Mouse (Mus musculus): ENCODE results near the gene 1700010I14Rik.
A peak's percentile ranks its signal among the peaks of the same experiment; 100 is the strongest.

Gene 1700010I14Rik

GRCm38 (mm10) chr17:8988119-8988807 is at the start of gene 1700010I14Rik:
TSS of gene 1700010I14Rik (plus strand) at chr17:8988333.
- peak; percentile 64 for DNase-seq (ENCODE audit: low read depth, low spot score)

GRCm38 (mm10) chr17:8951588-8951987 is 36.5 kb upstream of the 1700010I14Rik start:
- no peak for DNase-seq (ENCODE audit: low read depth, low spot score)

- no peak for DNase-seq (ENCODE audit: low read depth, low spot score)
Observed at GRCm38 (mm10) chr17:8952951-8953350, 35.2 kb upstream of the 1700010I14Rik start.

- no peak for DNase-seq (ENCODE audit: low read depth, low spot score)
Observed at GRCm38 (mm10) chr17:8958125-8958524, 30.0 kb upstream of the 1700010I14Rik start.

- DNase-seq (ENCODE audit: low read depth, low spot score), result no peak
Observed at GRCm38 (mm10) chr17:8960386-8960785, 27.7 kb upstream of the 1700010I14Rik start.

GRCm38 (mm10) chr17:8961097-8961496 is 27.0 kb upstream of the 1700010I14Rik start:
- DNase-seq (ENCODE audit: low read depth, low spot score), result no peak

GRCm38 (mm10) chr17:8961644-8962043 is 26.5 kb upstream of the 1700010I14Rik start:
- no peak for DNase-seq (ENCODE audit: low read depth, low spot score)

GRCm38 (mm10) chr17:8965177-8965576 is 23.0 kb upstream of the 1700010I14Rik start:
- DNase-seq (ENCODE audit: low read depth, low spot score), result peak; percentile 22

GRCm38 (mm10) chr17:8972152-8972854 is 15.8 kb upstream of the 1700010I14Rik start:
- DNase-seq (ENCODE audit: low read depth, low spot score), result no peak

- DNase-seq (ENCODE audit: low read depth, low spot score), result no peak
Observed at GRCm38 (mm10) chr17:8973331-8973730, 14.8 kb upstream of the 1700010I14Rik start.

GRCm38 (mm10) chr17:8974423-8974822 is 13.7 kb upstream of the 1700010I14Rik start:
- no peak for DNase-seq (ENCODE audit: low read depth, low spot score)

GRCm38 (mm10) chr17:8974823-8975397 is 13.2 kb upstream of the 1700010I14Rik start:
- no peak for DNase-seq (ENCODE audit: low read depth, low spot score)

GRCm38 (mm10) chr17:8976745-8977144 is 11.4 kb upstream of the 1700010I14Rik start:
- no peak for DNase-seq (ENCODE audit: low read depth, low spot score)

- DNase-seq (ENCODE audit: low read depth, low spot score), result no peak
Observed at GRCm38 (mm10) chr17:8977271-8977670, 10.9 kb upstream of the 1700010I14Rik start.

- DNase-seq (ENCODE audit: low read depth, low spot score), result no peak
Observed at GRCm38 (mm10) chr17:8983576-8983975, 4.6 kb upstream of the 1700010I14Rik start.

GRCm38 (mm10) chr17:8985714-8986113 is 2.4 kb upstream of the 1700010I14Rik start:
- DNase-seq (ENCODE audit: low read depth, low spot score), result no peak

- DNase-seq (ENCODE audit: low read depth, low spot score), result no peak
Observed at GRCm38 (mm10) chr17:8986551-8986950, 1.6 kb upstream of the 1700010I14Rik start.

- DNase-seq (ENCODE audit: low read depth, low spot score), result no peak
Observed at GRCm38 (mm10) chr17:8987369-8987768, 764 bp upstream of the 1700010I14Rik start.

GRCm38 (mm10) chr17:8991160-8991559 is 3.0 kb downstream of the 1700010I14Rik start:
- DNase-seq (ENCODE audit: low read depth, low spot score), result no peak

GRCm38 (mm10) chr17:8995344-8995743 is 7.2 kb downstream of the 1700010I14Rik start:
- DNase-seq (ENCODE audit: low read depth, low spot score), result no peak

- DNase-seq (ENCODE audit: low read depth, low spot score), result no peak
Observed at GRCm38 (mm10) chr17:9002438-9002837, 14.3 kb downstream of the 1700010I14Rik start.

- DNase-seq (ENCODE audit: low read depth, low spot score), result no peak
Observed at GRCm38 (mm10) chr17:9004516-9004915, 16.4 kb downstream of the 1700010I14Rik start.
